Mouse (Mus musculus): ENCODE measurements around the gene Ano6. TPM values are rescaled to one million over a fixed set of nuclear protein-coding genes. Genes with fewer than 3 reads are reported as not detected.

The Ano6 gene
- polyA plus RNA-seq, 1 experiment = 5.8 TPM

DNA sequence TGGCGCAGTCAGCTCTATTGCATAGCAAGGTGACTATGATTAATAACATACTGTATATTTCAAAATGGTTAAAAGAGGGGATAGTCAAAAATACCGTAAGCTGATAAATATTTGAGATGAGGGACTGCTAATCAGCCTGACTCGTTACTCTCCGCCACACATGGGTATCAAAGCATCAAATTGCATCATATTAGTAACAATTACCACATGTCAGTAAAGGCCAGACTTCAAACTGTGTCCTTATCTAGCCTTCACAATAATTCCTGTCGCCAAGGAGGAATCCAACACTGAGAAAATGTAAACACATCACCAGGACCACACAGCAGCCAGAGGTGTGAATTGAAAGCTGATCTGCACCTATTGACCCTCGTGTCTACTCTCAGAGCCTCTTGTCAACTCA lies 30.8 kb upstream of the Ano6 start:
- Histone ChIP-seq H3K36me3 (ENCODE audit: control insufficient read depth, insufficient read depth, low read length) (no peaks in the 10 kb centered on the region), H3K4me3 (ENCODE audit: control insufficient read depth, low read depth, low read length) (no peak overlapping the region), H3K27ac (ENCODE audit: control insufficient read depth, insufficient read depth, low read depth, low read length) (no peak overlapping the region), H3K4me1 (ENCODE audit: control insufficient read depth, insufficient read depth, low read length) (no peaks in the 10 kb centered on the region), H3K27me3 (ENCODE audit: control insufficient read depth, insufficient read depth, low read length) (no peaks in the 10 kb centered on the region)
- TF ChIP-seq POLR2A (IDR thresholded peaks at IDR 0.05; ENCODE audit: control insufficient read depth, low read depth, low read length) (no peak), CTCF (IDR thresholded peaks at IDR 0.05; ENCODE audit: control insufficient read depth, insufficient read depth, insufficient replicate concordance, low read depth, low read length) (no peak)

DNA sequence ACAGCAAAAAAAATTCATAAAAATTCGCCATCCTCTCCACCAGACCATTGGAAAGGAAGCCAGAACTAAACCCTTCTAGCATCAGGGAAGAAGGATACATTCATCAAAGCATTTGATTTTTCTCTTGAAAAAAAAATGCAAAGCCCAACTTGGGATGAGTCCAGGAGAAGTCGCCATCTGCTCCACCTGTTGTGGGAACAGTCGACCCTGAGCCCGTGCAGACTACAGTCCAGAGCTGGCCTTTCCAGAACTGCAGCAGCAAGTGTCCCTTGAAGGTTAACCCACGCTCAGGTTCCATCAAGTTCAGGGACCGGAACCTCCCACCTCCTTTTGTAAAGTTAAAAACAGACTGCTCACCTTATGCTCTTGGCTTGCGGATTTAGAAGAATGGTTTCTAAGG lies 29.2 kb upstream of the Ano6 start:
- Histone ChIP-seq H3K36me3 (ENCODE audit: control insufficient read depth, insufficient read depth, low read length) (no peaks in the 10 kb centered on the region), H3K4me1 (ENCODE audit: control insufficient read depth, insufficient read depth, low read length) (no peaks in the 10 kb centered on the region), H3K27ac (ENCODE audit: control insufficient read depth, insufficient read depth, low read depth, low read length) (no peak overlapping the region), H3K4me3 (ENCODE audit: control insufficient read depth, low read depth, low read length) (no peak overlapping the region), H3K27me3 (ENCODE audit: control insufficient read depth, insufficient read depth, low read length) (no peaks in the 10 kb centered on the region)
- TF ChIP-seq CTCF (IDR thresholded peaks at IDR 0.05; ENCODE audit: control insufficient read depth, insufficient read depth, insufficient replicate concordance, low read depth, low read length) (no peak), POLR2A (IDR thresholded peaks at IDR 0.05; ENCODE audit: control insufficient read depth, low read depth, low read length) (no peak)

DNA sequence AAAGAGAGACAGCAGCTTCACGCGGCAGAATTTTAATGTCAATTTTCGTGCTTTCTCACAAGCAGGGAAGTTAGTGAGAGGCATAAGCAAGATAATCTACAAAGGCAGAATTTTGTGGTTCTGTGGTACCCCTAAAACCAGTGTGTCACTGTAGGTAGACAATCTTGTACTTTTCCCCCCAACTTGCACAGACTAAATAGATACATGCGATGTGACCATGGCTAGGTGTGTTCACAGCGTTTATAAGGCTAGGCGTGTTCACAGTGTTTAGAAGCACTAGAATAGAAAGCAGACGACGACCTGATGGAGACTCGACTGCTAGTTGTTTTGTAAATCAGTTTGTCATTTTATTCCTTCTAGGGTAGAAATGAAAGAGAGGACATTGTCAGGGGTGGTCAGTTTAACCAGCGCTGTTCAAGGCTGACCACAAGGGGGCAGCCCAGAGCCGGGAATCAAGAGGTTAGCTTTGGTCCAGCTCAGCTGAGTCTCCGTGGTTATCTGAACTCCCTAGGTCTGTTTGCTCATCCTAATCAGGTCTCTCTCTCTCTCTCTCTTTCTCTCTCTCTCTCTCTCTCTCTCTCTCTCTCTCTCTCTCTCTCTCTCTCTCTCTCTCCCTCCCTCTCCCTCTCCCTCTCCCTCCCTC lies 27.9 kb upstream of the Ano6 start:
- Histone ChIP-seq H3K4me1 (ENCODE audit: control insufficient read depth, insufficient read depth, low read length) (no peaks in the 10 kb centered on the region; the same call in 1 of the 2 replicates), H3K4me3 (ENCODE audit: control insufficient read depth, low read depth, low read length) (no peak overlapping the region), H3K27me3 (ENCODE audit: control insufficient read depth, insufficient read depth, low read length) (no peaks in the 10 kb centered on the region), H3K27ac (ENCODE audit: control insufficient read depth, insufficient read depth, low read depth, low read length) (no peak overlapping the region), H3K36me3 (ENCODE audit: control insufficient read depth, insufficient read depth, low read length) (no peaks in the 10 kb centered on the region)
- TF ChIP-seq CTCF (IDR thresholded peaks at IDR 0.05; ENCODE audit: control insufficient read depth, insufficient read depth, insufficient replicate concordance, low read depth, low read length) (peak; percentile 88; the same call in 1 of the 2 replicates), POLR2A (IDR thresholded peaks at IDR 0.05; ENCODE audit: control insufficient read depth, low read depth, low read length) (no peak)

DNA sequence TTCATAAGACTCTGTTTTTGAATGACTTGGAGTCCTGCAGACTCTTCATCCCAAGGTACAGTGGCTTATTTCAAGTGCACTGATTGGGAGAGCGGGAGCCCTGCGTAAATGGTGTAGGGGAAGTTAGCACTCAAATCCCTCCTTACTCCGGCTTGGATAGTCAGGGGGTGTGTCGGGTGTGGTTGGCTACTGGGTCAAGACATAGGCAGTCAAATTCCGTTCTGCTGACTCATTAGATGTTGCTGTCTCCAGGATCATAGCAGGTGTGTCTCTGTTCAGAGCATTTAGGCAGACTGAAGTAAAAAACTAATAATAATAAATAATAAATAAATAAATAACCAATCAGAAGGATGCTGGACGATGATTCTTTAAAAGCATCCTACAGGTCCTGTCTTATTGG lies 27.2 kb upstream of the Ano6 start:
- TF ChIP-seq POLR2A (IDR thresholded peaks at IDR 0.05; ENCODE audit: control insufficient read depth, low read depth, low read length) (no peak), CTCF (IDR thresholded peaks at IDR 0.05; ENCODE audit: control insufficient read depth, insufficient read depth, insufficient replicate concordance, low read depth, low read length) (no peak)
- H3K4me1 ChIP-seq (ENCODE audit: control insufficient read depth, insufficient read depth, low read length) = no peaks in the 10 kb centered on the region; the same call in 1 of the 2 replicates
- H3K27ac ChIP-seq (ENCODE audit: control insufficient read depth, insufficient read depth, low read depth, low read length) = no peak overlapping the region
- no peaks in the 10 kb centered on the region for H3K27me3 ChIP-seq (ENCODE audit: control insufficient read depth, insufficient read depth, low read length)
- no peak overlapping the region for H3K4me3 ChIP-seq (ENCODE audit: control insufficient read depth, low read depth, low read length)
- no peaks in the 10 kb centered on the region for H3K36me3 ChIP-seq (ENCODE audit: control insufficient read depth, insufficient read depth, low read length)

DNA sequence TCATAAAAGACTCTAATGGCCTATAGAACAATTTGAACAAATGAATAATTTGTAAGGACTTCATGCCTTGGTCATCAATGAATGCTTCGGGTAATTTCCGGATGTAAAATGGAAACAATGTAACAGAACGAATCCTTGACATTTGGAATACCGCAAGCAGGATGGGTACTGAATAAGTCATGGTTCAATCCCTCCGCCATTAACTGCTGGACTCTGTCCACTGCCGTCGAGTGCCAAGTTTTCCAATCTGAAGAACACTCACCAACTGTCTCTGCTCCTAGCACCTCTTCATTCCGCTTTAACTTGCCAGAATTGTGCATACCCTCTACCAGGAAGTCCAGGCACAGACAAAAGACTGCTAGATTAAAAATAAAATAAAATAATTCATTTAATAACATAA lies 25.4 kb upstream of the Ano6 start:
- H3K4me3 ChIP-seq (ENCODE audit: control insufficient read depth, low read depth, low read length) = no peak overlapping the region
- no peaks in the 10 kb centered on the region for H3K36me3 ChIP-seq (ENCODE audit: control insufficient read depth, insufficient read depth, low read length)
- no peaks in the 10 kb centered on the region for H3K27me3 ChIP-seq (ENCODE audit: control insufficient read depth, insufficient read depth, low read length)
- H3K27ac ChIP-seq (ENCODE audit: control insufficient read depth, insufficient read depth, low read depth, low read length) = no peak overlapping the region
- no peak for TF ChIP-seq CTCF (IDR thresholded peaks at IDR 0.05; ENCODE audit: control insufficient read depth, insufficient read depth, insufficient replicate concordance, low read depth, low read length)
- no peak for TF ChIP-seq POLR2A (IDR thresholded peaks at IDR 0.05; ENCODE audit: control insufficient read depth, low read depth, low read length)
- H3K4me1 ChIP-seq (ENCODE audit: control insufficient read depth, insufficient read depth, low read length) = no peaks in the 10 kb centered on the region; the same call in 1 of the 2 replicates

DNA sequence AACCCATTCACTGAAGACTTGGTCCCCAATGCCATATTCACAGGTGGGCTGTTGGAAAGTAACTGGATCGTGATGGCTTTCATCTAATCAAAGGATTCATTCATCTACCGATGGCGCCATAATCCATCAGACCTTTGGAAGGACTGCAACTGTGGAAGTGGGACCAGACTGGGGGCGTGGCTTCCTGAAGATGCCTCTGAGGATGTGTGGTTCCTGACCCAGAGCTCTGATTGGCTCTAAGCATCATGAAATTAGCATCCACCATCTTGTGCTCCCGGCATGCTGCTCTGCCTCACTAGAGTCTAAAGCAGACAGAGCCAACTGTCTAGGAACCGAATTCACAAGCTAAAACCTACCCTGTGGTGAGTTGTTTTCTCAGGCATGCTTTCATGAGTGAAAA lies 24.7 kb upstream of the Ano6 start:
- no peaks in the 10 kb centered on the region for H3K36me3 ChIP-seq (ENCODE audit: control insufficient read depth, insufficient read depth, low read length)
- TF ChIP-seq CTCF (IDR thresholded peaks at IDR 0.05; ENCODE audit: control insufficient read depth, insufficient read depth, insufficient replicate concordance, low read depth, low read length) (no peak), POLR2A (IDR thresholded peaks at IDR 0.05; ENCODE audit: control insufficient read depth, low read depth, low read length) (no peak)
- H3K27ac ChIP-seq (ENCODE audit: control insufficient read depth, insufficient read depth, low read depth, low read length) = no peak overlapping the region
- no peak overlapping the region for H3K4me3 ChIP-seq (ENCODE audit: control insufficient read depth, low read depth, low read length)
- H3K27me3 ChIP-seq (ENCODE audit: control insufficient read depth, insufficient read depth, low read length) = no peaks in the 10 kb centered on the region
- H3K4me1 ChIP-seq (ENCODE audit: control insufficient read depth, insufficient read depth, low read length) = no peaks in the 10 kb centered on the region; the same call in 1 of the 2 replicates

DNA sequence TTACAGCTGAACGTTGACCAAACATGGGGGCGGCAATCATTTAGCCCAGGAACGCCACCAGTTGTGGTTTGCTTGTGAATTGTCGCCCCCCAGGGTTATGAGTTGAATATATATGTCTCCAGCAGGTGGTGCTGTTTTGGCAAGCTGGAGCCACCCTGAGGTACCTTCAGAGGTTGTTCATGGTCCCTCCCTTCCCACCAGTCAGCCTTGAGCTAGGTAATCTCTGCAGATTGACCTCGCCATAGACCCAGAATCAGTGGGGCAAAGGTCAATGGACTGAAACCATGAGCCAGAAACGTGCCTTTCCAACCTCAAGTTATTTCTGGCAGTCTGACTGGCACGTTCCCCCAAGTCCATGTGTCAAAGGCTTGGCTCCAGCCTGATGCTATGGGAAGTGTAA lies 22.8 kb upstream of the Ano6 start:
- Histone ChIP-seq H3K27me3 (ENCODE audit: control insufficient read depth, insufficient read depth, low read length) (no peaks in the 10 kb centered on the region), H3K4me3 (ENCODE audit: control insufficient read depth, low read depth, low read length) (no peak overlapping the region), H3K27ac (ENCODE audit: control insufficient read depth, insufficient read depth, low read depth, low read length) (no peak overlapping the region), H3K36me3 (ENCODE audit: control insufficient read depth, insufficient read depth, low read length) (no peaks in the 10 kb centered on the region), H3K4me1 (ENCODE audit: control insufficient read depth, insufficient read depth, low read length) (peaks cover 2% of the 10 kb centered on the region; the same call in 1 of the 2 replicates)
- TF ChIP-seq CTCF (IDR thresholded peaks at IDR 0.05; ENCODE audit: control insufficient read depth, insufficient read depth, insufficient replicate concordance, low read depth, low read length) (peak; percentile 51), POLR2A (IDR thresholded peaks at IDR 0.05; ENCODE audit: control insufficient read depth, low read depth, low read length) (no peak)

Data from testis, adult 2 months (tissue).